ENCODE assay signal across 26 mouse cellular contexts in genomic region chr6:106925486-106925885, GRCm38 (mm10).
A peak's percentile ranks its signal among the peaks of the same experiment; 100 is the strongest.
DNase-seq lines count a peak whose midpoint lies in the region; ATAC-seq and TF ChIP-seq lines count a peak whose summit lies in the region.
"Had no signal": no experiment of that assay in that cellular context is flagged by ENCODE, and none has a peak within 500 bp of the region (broad histone marks: within the 10 kb centered on the region; RNA-seq: fewer than 3 reads in every experiment).

No protein-coding gene starts in this region.

- no peaks in the 10 kb centered on the region for H3K27me3 ChIP-seq in midbrain, postnatal 0 days (ENCODE audit: insufficient read depth, low read length)
- no peaks in the 10 kb centered on the region for H3K27me3 ChIP-seq in midbrain, embryonic 16.5 days (ENCODE audit: control insufficient read depth, insufficient read depth, low read depth, low read length)
- H3K27me3 ChIP-seq in neural tube, embryonic 15.5 days (replicated peaks): no peaks in the 10 kb centered on the region
- no peaks in the 10 kb centered on the region for H3K27me3 ChIP-seq in limb, embryonic 10.5 days (ENCODE audit: low read depth, poor library complexity, severe bottlenecking)
- H3K27me3 ChIP-seq: embryonic facial prominence, embryonic 13.5 days; forebrain, embryonic 12.5 days; forebrain, embryonic 15.5 days; heart, embryonic 12.5 days; heart, embryonic 15.5 days; hindbrain, embryonic 13.5 days; Patski had no signal

- peak; percentile 33 for DNase-seq in midbrain, postnatal 0 days (ENCODE audit: low spot score)
- peak; percentile 17 for DNase-seq in brain, embryonic 14.5 days (ENCODE audit: low read depth)
- DNase-seq in adrenal gland, postnatal 10 days: no peak
- no peak for DNase-seq in limb, embryonic 10.5 days (ENCODE audit: low spot score)
- DNase-seq: adrenal gland, postnatal 14 days; cerebellum, adult 11-12 months; cerebellum, adult 8-10 months; cerebellum, postnatal 10 days; cerebellum, postnatal 36 days; embryo, embryonic 11 days; gastrocnemius, postnatal 25 days; heart, adult 18-20 months; heart, postnatal 10 days; heart, postnatal 36 days had no signal

- no peak overlapping the region for H3K27ac ChIP-seq in midbrain, postnatal 0 days (ENCODE audit: low read depth, low read length)
- H3K27ac ChIP-seq in midbrain, embryonic 16.5 days (ENCODE audit: low read length): no peak overlapping the region
- H3K27ac ChIP-seq in neural tube, embryonic 15.5 days (replicated peaks): no peak overlapping the region
- H3K27ac ChIP-seq in limb, embryonic 10.5 days: no peak overlapping the region
- H3K27ac ChIP-seq: embryonic facial prominence, embryonic 10.5 days; embryonic facial prominence, embryonic 13.5 days; forebrain, embryonic 12.5 days; forebrain, embryonic 15.5 days; heart, embryonic 15.5 days; hindbrain, embryonic 10.5 days; hindbrain, embryonic 13.5 days had no signal

- ATAC-seq in midbrain, postnatal 0 days (ENCODE audit: low FRiP score): no peak
- ATAC-seq in midbrain, embryonic 16.5 days: no peak
- peak; percentile 53; the same call in 1 of the 2 replicates for ATAC-seq in neural tube, embryonic 15.5 days (ENCODE audit: low FRiP score)
- ATAC-seq: forebrain, embryonic 15.5 days; Patski had no signal

- H3K36me3 ChIP-seq in midbrain, postnatal 0 days (ENCODE audit: insufficient read depth, low read length): no peaks in the 10 kb centered on the region
- H3K36me3 ChIP-seq in midbrain, embryonic 16.5 days (ENCODE audit: control insufficient read depth, insufficient read depth, low read length): no peaks in the 10 kb centered on the region
- H3K36me3 ChIP-seq in neural tube, embryonic 15.5 days: no peaks in the 10 kb centered on the region
- H3K36me3 ChIP-seq in limb, embryonic 10.5 days: no peaks in the 10 kb centered on the region
- H3K36me3 ChIP-seq: embryonic facial prominence, embryonic 10.5 days; embryonic facial prominence, embryonic 13.5 days; forebrain, embryonic 12.5 days; forebrain, embryonic 15.5 days; heart, embryonic 12.5 days; heart, embryonic 15.5 days; hindbrain, embryonic 10.5 days; hindbrain, embryonic 13.5 days had no signal

- TF ChIP-seq CTCF in midbrain, postnatal 0 days (IDR thresholded peaks at IDR 0.05): no peak
- TF ChIP-seq CTCF in brain, embryonic 14.5 days (IDR thresholded peaks at IDR 0.05; ENCODE audit: borderline replicate concordance, extremely low read depth, insufficient read depth, insufficient read length): no peak

- no peak overlapping the region for H3K4me3 ChIP-seq in midbrain, postnatal 0 days (ENCODE audit: low read depth, low read length)
- H3K4me3 ChIP-seq in midbrain, embryonic 16.5 days (ENCODE audit: low read depth, low read length): no peak overlapping the region
- H3K4me3 ChIP-seq in neural tube, embryonic 15.5 days (replicated peaks): no peak overlapping the region
- H3K4me3 ChIP-seq in limb, embryonic 10.5 days: no peak overlapping the region
- H3K4me3 ChIP-seq: embryonic facial prominence, embryonic 10.5 days; embryonic facial prominence, embryonic 13.5 days; erythroblast, embryonic 14.5 days; forebrain, embryonic 12.5 days; forebrain, embryonic 15.5 days; heart, embryonic 12.5 days; heart, embryonic 15.5 days; hindbrain, embryonic 10.5 days; hindbrain, embryonic 13.5 days had no signal

- WGBS in midbrain, postnatal 0 days: 71% methylated on average over 2 of the region's 2 CpGs
- WGBS in midbrain, embryonic 16.5 days: 76% methylated on average over 2 of the region's 2 CpGs
- WGBS in neural tube, embryonic 15.5 days: 41% methylated on average over 2 of the region's 2 CpGs
- WGBS in limb, embryonic 10.5 days: 65% methylated on average over 2 of the region's 2 CpGs

- TF ChIP-seq POLR2A in brain, embryonic 14.5 days (IDR thresholded peaks at IDR 0.05; ENCODE audit: borderline replicate concordance, extremely low read depth, insufficient read depth, insufficient read length, poor library complexity, severe bottlenecking): no peak

- no peak overlapping the region for H3K9ac ChIP-seq in midbrain, postnatal 0 days (replicated peaks; ENCODE audit: low read length, poor library complexity, severe bottlenecking)
- no peak overlapping the region for H3K9ac ChIP-seq in midbrain, embryonic 16.5 days (ENCODE audit: low read depth, low read length)
- no peak overlapping the region for H3K9ac ChIP-seq in neural tube, embryonic 15.5 days (replicated peaks)
- H3K9ac ChIP-seq: embryonic facial prominence, embryonic 13.5 days; forebrain, embryonic 12.5 days; forebrain, embryonic 15.5 days; heart, embryonic 12.5 days; heart, embryonic 15.5 days; hindbrain, embryonic 13.5 days had no signal

- H3K4me1 ChIP-seq in midbrain, postnatal 0 days (ENCODE audit: insufficient read depth, low read length): no peaks in the 10 kb centered on the region
- H3K4me1 ChIP-seq in midbrain, embryonic 16.5 days (ENCODE audit: control insufficient read depth, insufficient read depth, low read length): no peaks in the 10 kb centered on the region
- no peaks in the 10 kb centered on the region for H3K4me1 ChIP-seq in neural tube, embryonic 15.5 days
- H3K4me1 ChIP-seq in limb, embryonic 10.5 days: no peaks in the 10 kb centered on the region
- H3K4me1 ChIP-seq: embryonic facial prominence, embryonic 10.5 days; embryonic facial prominence, embryonic 13.5 days; forebrain, embryonic 12.5 days; forebrain, embryonic 15.5 days; heart, embryonic 12.5 days; heart, embryonic 15.5 days; hindbrain, embryonic 10.5 days; hindbrain, embryonic 13.5 days had no signal

- H3K4me2 ChIP-seq in midbrain, postnatal 0 days (ENCODE audit: low read depth, low read length, poor library complexity, severe bottlenecking): no peak overlapping the region
- no peak overlapping the region for H3K4me2 ChIP-seq in midbrain, embryonic 16.5 days (ENCODE audit: low read length)
- H3K4me2 ChIP-seq in neural tube, embryonic 15.5 days: no peak overlapping the region
- H3K4me2 ChIP-seq: embryonic facial prominence, embryonic 13.5 days; forebrain, embryonic 12.5 days; forebrain, embryonic 15.5 days; heart, embryonic 12.5 days; heart, embryonic 15.5 days; hindbrain, embryonic 13.5 days had no signal

- H3K9me3 ChIP-seq in midbrain, postnatal 0 days (ENCODE audit: low read length): no peaks in the 10 kb centered on the region
- no peaks in the 10 kb centered on the region for H3K9me3 ChIP-seq in midbrain, embryonic 16.5 days (replicated peaks; ENCODE audit: control insufficient read depth, low read length, poor library complexity, severe bottlenecking)
- no peaks in the 10 kb centered on the region for H3K9me3 ChIP-seq in neural tube, embryonic 15.5 days (replicated peaks)
- no peaks in the 10 kb centered on the region for H3K9me3 ChIP-seq in limb, embryonic 10.5 days (replicated peaks)
- H3K9me3 ChIP-seq: embryonic facial prominence, embryonic 10.5 days; embryonic facial prominence, embryonic 13.5 days; forebrain, embryonic 12.5 days; forebrain, embryonic 15.5 days; heart, embryonic 15.5 days; hindbrain, embryonic 10.5 days; hindbrain, embryonic 13.5 days had no signal

Comparison
In these comparisons a context has a peak if more than half of its experiments do, and no peak if none do; other contexts are left out.
1. DNase-seq: peak in midbrain, postnatal 0 days (single experiment) and brain, embryonic 14.5 days (single experiment); none in adrenal gland, postnatal 10 days (single experiment) and limb, embryonic 10.5 days (single experiment).